Comparison of ENCODE assay signal across 8 mouse cellular contexts in genomic region chr14:73238498-73239250, GRCm38 (mm10). TPM values are rescaled to one million over a fixed set of nuclear protein-coding genes. Genes with fewer than 3 reads are reported as not detected.
A peak's percentile ranks its signal among the peaks of the same experiment; 100 is the strongest.
DNase-seq lines count a peak whose midpoint lies in the region; ATAC-seq and TF ChIP-seq lines count a peak whose summit lies in the region.

No protein-coding gene starts in this region.

- no peaks in the 10 kb centered on the region for H3K36me3 ChIP-seq in forebrain, embryonic 15.5 days
- H3K36me3 ChIP-seq in liver, embryonic 14.5 days (replicated peaks; ENCODE audit: control insufficient read depth, insufficient read depth, low read depth), result no peaks in the 10 kb centered on the region

- DNase-seq in gastrocnemius, adult 2 months, result peak; percentile 33
- DNase-seq in gastrocnemius, postnatal 14 days, result no peak
- peak; percentile 63 for DNase-seq in adrenal gland, postnatal 10 days
- DNase-seq in induced T-regulatory cell, adult 2 months (ENCODE audit: low read depth), result peak; percentile 78
- no peak for DNase-seq in liver, embryonic 14.5 days (ENCODE audit: low read depth in 3 of 3, low spot score in 3 of 3)
- DNase-seq in naive thymus-derived CD4-positive, alpha-beta T cell, adult 2 months (ENCODE audit: low read depth), result peak; percentile 67
- DNase-seq in thymus, postnatal 36 days, result peak; percentile 56

- H3K4me2 ChIP-seq in forebrain, embryonic 15.5 days (replicated peaks), result peak overlapping the region; percentile 55
- peak overlapping the region; percentile 66 for H3K4me2 ChIP-seq in liver, embryonic 14.5 days (ENCODE audit: low read depth)

- peak overlapping the region; percentile 87 for H3K27ac ChIP-seq in gastrocnemius, adult 2 months
- peak overlapping the region; percentile 78 for H3K27ac ChIP-seq in forebrain, embryonic 15.5 days (replicated peaks)
- peak overlapping the region; percentile 36; the same call in 1 of the 2 replicates for H3K27ac ChIP-seq in liver, embryonic 14.5 days

- ATAC-seq in forebrain, embryonic 15.5 days (replicated peaks), result peak; percentile 86
- peak; percentile 70 for ATAC-seq in liver, embryonic 14.5 days (ENCODE audit: insufficient read depth)

- no peaks in the 10 kb centered on the region for H3K27me3 ChIP-seq in forebrain, embryonic 15.5 days
- H3K27me3 ChIP-seq in liver, embryonic 14.5 days (ENCODE audit: control insufficient read depth, insufficient read depth, low read length), result no peaks in the 10 kb centered on the region

- under 1% methylated on average over 20 of the region's 20 CpGs for WGBS in forebrain, embryonic 15.5 days
- under 1% methylated on average over 20 of the region's 20 CpGs for WGBS in liver, embryonic 14.5 days (ENCODE audit: insufficient replicate concordance)

- intact Hi-C loops in gastrocnemius, adult 2 months (cut with DNase I), result loop anchor here (5.0 to 10.0 kb wide), 4 partner anchors 49 to 236 kb away; no protein-coding TSS in a partner anchor
- intact Hi-C loops in gastrocnemius, postnatal 14 days (cut with DNase I; ENCODE audit: low total_unique reads), result no loop called here

- peaks cover 14% of the 10 kb centered on the region for H3K4me1 ChIP-seq in forebrain, embryonic 15.5 days
- H3K4me1 ChIP-seq in liver, embryonic 14.5 days (replicated peaks; ENCODE audit: control insufficient read depth in 2 of 2, insufficient read depth in 2 of 2, low read length in 1 of 2), result peaks cover 11 to 16% of the 10 kb centered on the region in 2 experiments

- TF ChIP-seq EP300 in liver, embryonic 14.5 days (IDR thresholded peaks at IDR 0.05; ENCODE audit: low read depth), result peak; percentile 5; the same call in 1 of the 2 replicates

- no peaks in the 10 kb centered on the region for H3K9me3 ChIP-seq in forebrain, embryonic 15.5 days
- no peaks in the 10 kb centered on the region for H3K9me3 ChIP-seq in liver, embryonic 14.5 days (ENCODE audit: control insufficient read depth, low read length)

- H3K4me3 ChIP-seq in gastrocnemius, adult 2 months, result peak overlapping the region; percentile 81
- H3K4me3 ChIP-seq in forebrain, embryonic 15.5 days, result peak overlapping the region; percentile 48
- peak overlapping the region; percentile 57 to 93 for H3K4me3 ChIP-seq in liver, embryonic 14.5 days (ENCODE audit: insufficient read depth in 1 of 2, low read depth in 2 of 2, low read length in 2 of 2)

- no peak for TF ChIP-seq CTCF in gastrocnemius, adult 2 months (IDR thresholded peaks at IDR 0.05)
- no peak for TF ChIP-seq CTCF in liver, embryonic 14.5 days (IDR thresholded peaks at IDR 0.05; ENCODE audit: low read depth)

- peak overlapping the region; percentile 48 for H3K9ac ChIP-seq in forebrain, embryonic 15.5 days (replicated peaks)
- peak overlapping the region; percentile 54 for H3K9ac ChIP-seq in liver, embryonic 14.5 days (replicated peaks)

RNA-seq across cellular contexts. Expression of gene Lpar6, which starts 1.0 kb away (rescaled TPM):
- total RNA-seq in gastrocnemius, adult 2 months (2021), result under 1 TPM; 0.59 to 0.82 TPM
- total RNA-seq in gastrocnemius, postnatal 14 days (2021), result 1 to 10 TPM; 2.6 to 2.9 TPM
- total RNA-seq in adrenal gland, postnatal 10 days (2021), result 10 to 100 TPM in 1 of 2 experiments, 1 to 10 TPM in 1; 8.3 to 11.5 TPM
- 4.9 TPM in 2 replicates for polyA plus RNA-seq in forebrain, embryonic 15.5 days (2015; fragmentation: Nextera tagmentation; extraction: Ambion mirVana)
- 1.8 and 2.3 TPM in 2 replicates for polyA plus RNA-seq in liver, embryonic 14.5 days (2012; rRNA removed)
- 3.2 and 4.1 TPM in 2 replicates for polyA plus RNA-seq in liver, embryonic 14.5 days (2014; fragmentation: Nextera tagmentation; extraction: Ambion mirVana)

Comparison
In these comparisons a context has a peak if more than half of its experiments do, and no peak if none do; other contexts are left out.
1. DNase-seq: peak in gastrocnemius, adult 2 months (single experiment), adrenal gland, postnatal 10 days (single experiment), induced T-regulatory cell, adult 2 months (single experiment), naive thymus-derived CD4-positive, alpha-beta T cell, adult 2 months (single experiment) and thymus, postnatal 36 days (2 of 2); none in gastrocnemius, postnatal 14 days (single experiment) and liver, embryonic 14.5 days (0 of 3).
2. H3K27ac ChIP-seq: peak in every context shown above with its lines; median percentile 87 in gastrocnemius, adult 2 months; 78 in forebrain, embryonic 15.5 days; 36 in liver, embryonic 14.5 days.
3. Peak in every context shown above with its lines, with median percentiles within 50 percentile points of each other: H3K4me3 ChIP-seq.